Mouse (Mus musculus): ENCODE data around the gene Rapgef2. TPM values are rescaled to one million over a fixed set of nuclear protein-coding genes. Genes with fewer than 3 reads are reported as not detected.
A peak's percentile ranks its signal among the peaks of the same experiment; 100 is the strongest.

The Rapgef2 gene
- total RNA-seq, 2 experiments from 2014 or later: 5.4 to 11.2 TPM

DNA sequence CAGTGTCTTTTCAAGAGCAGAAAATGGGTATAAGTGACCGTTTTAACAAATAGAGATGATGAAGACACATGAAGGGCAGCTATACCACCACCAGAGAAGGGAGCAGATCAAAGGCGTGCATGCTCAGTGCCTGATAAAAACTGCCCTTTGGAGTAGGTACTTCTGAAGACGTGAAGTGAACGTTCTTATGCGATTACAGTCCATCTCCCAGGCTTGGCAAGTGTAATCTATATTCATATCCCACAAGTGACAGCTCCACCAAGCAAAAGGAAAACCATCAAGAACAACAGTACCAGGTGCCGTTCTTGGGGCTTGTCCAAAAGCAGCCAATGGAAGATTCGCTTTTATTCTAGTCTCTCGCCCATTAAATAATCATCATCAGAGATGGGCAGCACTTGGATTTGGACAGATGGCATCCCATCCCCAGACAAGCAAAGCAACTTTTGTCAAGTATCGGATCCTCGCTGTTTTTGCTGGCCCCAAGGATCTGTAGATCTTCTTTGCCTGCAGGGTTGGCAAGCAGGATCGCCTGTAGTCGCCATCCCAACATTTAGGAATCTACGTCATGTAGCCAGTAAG, 1.1 kb downstream of the Rapgef2 start:
- ATAC-seq (replicated peaks; ENCODE audit: low FRiP score, low TSS enrichment, poor library complexity, severe bottlenecking): no peak

DNA sequence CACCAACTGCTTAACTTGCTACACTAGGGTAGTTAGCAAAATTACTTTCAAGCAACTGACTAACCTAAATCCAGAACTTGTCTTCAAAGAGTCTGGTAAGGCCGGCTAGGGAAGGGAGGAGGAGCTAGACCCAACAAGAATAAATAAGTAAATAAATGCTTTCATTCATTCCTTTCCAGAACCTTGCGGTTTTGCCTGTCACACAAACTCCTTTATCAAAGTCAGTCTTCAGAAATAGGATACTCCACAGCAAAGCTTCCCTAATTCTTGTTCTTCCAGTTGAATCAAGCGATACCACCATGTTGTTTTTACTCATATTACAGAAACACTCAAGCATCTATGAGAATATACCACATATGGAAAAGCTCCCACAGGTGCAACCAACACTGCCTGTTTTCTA, 2.3 kb downstream of the Rapgef2 start:
- no peak for ATAC-seq (replicated peaks; ENCODE audit: low FRiP score, low TSS enrichment, poor library complexity, severe bottlenecking)

DNA sequence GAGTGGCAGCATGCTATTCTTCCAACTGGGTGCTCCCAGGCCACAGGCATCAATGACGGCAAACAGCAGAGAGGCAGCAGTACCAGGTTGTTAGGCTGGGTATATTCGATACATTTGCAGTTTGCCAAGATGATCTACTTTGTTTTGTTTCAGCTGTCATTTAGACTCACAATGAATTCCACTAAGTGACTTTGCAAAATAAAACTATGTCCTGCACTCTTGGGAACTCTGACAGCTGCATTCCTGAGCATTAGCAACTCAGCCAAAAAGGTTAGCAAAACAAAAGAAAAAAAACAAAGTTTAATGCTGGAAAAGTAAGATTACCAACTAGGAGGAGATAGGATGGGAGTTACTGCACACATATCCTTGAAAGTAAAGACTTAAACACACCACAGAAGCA, 3.3 kb downstream of the Rapgef2 start:
- no peak for ATAC-seq (replicated peaks; ENCODE audit: low FRiP score, low TSS enrichment, poor library complexity, severe bottlenecking)

DNA sequence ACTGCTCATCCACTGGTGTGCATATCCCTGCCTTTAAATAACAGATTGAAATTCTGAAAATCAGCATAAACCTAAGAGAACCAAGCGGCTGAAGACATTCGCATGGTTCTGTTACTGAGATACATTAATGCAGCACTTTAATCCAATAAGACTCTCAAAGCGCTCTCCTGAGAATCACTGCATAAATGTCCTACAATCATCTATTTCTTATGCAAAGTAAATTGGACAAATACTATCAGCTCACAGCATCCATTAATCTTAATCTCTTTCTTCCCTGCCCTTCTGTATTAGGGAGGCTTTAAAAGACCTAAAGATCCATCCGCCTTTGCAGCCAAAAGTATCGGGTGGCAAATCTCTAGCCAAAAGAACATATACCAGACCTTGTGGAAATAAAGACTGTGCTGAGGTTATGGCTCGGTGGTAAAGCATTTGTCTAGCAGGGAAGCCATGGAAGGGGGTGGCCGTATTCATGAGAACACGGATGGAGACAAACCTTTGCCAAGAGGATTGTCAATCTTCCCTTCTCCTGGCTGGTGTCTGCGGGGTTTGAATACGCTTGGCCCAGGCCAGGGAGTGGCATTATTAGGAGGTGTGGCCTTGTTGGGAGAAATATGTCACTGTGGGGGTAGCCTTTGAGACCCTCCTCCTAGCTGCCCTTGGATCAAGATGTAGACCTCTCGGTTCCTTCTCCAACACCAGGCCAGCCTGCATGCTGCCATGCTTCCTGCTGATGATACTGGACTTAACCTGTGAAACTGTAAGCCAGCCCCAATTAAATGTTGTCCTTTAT, 10.3 kb downstream of the Rapgef2 start:
- ATAC-seq (replicated peaks; ENCODE audit: low FRiP score, low TSS enrichment, poor library complexity, severe bottlenecking): no peak

DNA sequence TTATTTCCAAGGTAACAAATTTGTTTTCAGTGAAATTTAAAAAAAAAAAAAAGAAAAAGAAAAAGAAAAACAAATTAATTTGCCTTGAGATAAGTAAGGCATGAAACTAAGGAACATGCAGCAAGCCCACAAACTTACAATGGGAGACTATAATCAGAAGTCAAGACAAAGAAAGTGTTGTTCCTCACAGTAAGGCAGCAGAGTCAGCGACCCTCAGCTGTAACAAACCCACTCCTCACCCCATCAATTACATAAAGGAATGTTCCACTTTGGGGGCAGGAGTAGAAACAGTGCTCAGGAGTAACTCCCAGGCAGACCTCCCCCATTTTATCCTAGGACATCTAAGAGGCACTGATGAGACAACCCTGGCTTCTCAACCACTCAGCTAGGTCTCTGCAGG, 13.0 kb downstream of the Rapgef2 start:
- no peak for ATAC-seq (replicated peaks; ENCODE audit: low FRiP score, low TSS enrichment, poor library complexity, severe bottlenecking)

DNA sequence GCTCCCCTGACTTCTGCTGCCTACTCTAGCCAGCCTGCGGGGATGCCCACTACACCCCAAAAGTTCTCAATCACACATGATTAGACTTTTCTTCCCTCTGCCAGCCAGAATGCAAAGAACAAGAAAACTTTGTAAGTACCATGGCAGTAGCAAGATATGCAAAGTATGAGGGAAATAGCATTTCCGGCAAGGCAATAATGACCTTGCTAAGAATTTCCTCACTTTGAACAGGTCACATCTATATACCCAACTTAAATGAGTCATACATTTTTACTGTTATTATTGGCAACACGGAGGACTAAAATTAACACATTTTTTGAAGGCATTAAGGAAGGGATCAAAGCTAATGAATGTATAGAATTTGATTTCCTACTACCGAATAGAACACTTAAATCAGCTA, 13.4 kb downstream of the Rapgef2 start:
- ATAC-seq (replicated peaks; ENCODE audit: low FRiP score, low TSS enrichment, poor library complexity, severe bottlenecking): no peak

DNA sequence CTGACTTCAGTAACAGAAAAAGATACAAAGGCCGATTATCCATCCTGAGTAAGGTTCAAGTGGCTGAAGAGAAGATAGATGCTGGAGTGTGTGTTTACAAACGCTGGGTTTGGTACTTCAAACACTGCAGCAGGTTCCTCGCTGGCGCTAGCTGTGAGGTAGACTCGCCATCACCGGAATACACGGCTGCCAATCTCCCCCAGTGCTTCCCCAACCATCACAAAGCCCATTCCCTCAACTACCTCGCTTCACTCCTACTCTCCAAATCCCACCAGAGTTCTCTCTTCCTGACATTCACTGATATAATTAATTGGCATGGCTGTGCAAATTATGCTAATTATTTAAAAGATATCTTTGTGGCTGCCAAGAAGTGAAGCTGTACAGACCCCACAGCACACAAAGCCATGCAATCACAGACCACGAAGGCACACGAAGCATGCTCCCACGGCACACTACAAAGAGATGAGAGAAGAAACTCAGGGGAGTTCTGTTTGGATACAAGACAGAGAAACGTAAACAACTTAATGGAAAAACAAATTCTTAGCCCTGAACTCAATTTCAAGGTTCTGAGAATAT, 15.2 kb downstream of the Rapgef2 start:
- no peak for ATAC-seq (replicated peaks; ENCODE audit: low FRiP score, low TSS enrichment, poor library complexity, severe bottlenecking)

DNA sequence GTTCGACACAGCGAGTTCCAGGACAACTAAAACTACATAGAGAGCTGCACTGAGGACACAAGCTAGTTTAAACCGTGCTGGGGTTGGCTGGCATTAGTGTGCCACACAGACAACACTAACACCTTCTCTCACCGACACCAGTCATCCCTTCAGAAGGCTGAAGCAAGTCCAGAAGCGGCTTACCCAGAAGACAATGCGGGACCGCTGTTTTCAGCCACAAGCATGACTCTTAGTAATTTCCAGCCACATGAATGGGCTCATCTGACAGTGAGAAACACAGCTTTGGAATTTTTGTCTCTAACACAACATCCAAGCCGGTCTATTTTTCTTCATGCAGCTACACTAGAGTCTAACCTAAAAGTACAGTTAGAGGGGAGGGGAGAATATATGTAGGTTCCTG, 16.4 kb downstream of the Rapgef2 start:
- no peak for ATAC-seq (replicated peaks; ENCODE audit: low FRiP score, low TSS enrichment, poor library complexity, severe bottlenecking)

DNA sequence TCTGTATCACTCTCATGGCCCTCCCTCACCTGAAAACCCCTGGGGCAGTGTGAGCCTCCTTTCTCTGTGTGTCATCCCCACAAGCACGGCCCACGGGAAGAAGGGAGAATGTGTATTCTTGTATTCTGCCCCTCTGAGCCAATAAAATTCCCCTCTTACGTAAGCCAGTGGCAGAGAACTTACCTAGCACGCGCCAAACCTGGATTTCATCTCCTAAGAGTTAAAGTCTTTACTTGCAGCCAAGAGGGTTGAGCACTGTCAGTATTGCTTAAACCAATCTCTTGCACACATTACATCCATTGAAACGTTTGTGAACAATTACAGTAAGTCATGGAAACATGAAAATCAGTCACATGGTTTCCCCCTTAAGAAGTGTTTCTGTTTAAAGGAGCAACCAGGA, 19.3 kb downstream of the Rapgef2 start:
- no peak for ATAC-seq (replicated peaks; ENCODE audit: low FRiP score, low TSS enrichment, poor library complexity, severe bottlenecking)

DNA sequence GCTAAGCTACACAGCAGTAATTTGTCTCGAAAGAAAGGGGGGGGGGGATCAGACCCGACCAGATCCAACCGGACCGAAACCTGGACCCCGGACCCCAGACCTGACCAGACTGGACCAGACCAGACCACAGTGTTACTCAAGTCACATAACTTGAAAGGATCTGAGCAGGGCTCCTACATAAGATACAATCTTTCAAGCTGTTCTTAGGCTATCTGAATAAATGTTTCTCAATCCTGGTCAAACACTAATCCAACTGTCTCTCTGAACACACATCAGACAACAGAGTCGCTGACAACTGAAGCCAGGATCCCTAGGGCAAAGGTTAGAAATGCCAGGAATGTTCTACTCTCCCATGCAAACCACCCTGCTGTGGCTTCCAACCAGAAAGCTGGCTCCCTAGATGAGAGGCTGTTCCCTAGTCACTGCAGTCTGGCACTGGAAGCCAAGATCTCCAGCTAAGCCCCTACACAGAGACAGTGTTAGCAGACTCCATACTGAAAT, 24.5 kb downstream of the Rapgef2 start:
- ATAC-seq (replicated peaks; ENCODE audit: low FRiP score, low TSS enrichment, poor library complexity, severe bottlenecking): no peak

DNA sequence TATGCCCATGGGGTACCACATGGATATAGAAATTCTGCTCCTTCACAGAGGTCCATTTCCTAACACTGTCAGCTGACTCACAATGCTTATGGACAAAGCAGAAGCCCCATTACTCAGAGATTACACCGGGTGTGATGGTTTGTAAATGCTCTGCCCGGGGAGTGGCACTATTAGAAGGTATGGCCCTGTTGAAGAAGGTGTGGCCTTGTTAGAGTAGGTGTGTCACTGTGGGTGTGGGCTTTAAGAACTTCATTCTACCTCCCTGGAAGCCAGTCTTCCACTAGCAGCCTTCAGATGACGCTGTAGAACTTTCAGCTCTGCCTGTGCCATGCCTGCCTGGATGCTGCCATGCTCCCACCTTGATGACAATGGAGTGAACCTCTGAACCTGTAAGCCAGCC, 32.3 kb downstream of the Rapgef2 start:
- no peak for ATAC-seq (replicated peaks; ENCODE audit: low FRiP score, low TSS enrichment, poor library complexity, severe bottlenecking)

DNA sequence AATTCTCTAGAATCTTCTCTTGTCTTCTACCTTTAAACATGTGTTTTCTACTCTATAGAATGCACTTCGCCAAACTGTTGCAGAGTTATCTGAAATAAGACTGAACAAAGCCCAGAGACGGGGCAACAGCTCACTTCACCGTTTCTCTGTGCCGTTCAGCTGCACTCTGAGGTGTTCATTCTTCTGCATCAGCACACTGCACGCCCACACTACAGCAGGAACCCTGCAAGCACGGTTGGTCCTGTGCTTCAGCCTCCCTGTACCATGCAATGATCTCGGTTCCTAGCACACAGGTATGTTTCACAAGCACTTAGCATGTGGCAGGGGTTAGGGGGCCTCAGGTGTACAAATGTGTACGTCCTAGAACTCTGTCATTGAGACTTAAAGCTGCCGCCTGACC, 32.9 kb downstream of the Rapgef2 start:
- ATAC-seq (replicated peaks; ENCODE audit: low FRiP score, low TSS enrichment, poor library complexity, severe bottlenecking): peak; percentile 37; the same call in 1 of the 2 replicates

DNA sequence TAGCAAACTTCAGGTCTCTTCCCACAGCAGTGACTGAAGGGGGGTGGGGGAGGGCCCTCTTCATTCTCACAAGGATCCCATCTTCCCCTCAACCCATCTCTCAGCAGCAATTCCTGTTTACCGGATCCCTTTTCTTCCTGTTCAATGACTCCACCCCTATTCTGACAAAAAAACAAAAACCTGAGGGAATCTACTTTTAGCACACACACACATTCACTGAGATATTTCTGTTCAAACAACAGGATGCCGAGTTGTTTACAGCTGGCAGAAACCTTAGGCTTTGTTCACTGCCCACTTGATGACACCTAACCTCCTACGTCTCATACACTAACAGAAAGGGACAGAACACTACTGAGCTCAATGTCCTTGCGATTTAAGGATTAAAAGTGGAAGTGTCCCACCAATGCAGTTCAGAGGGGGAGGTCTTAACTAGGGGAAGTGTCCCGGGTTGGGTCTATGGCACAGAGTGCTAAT, 33.4 kb downstream of the Rapgef2 start:
- ATAC-seq (replicated peaks; ENCODE audit: low FRiP score, low TSS enrichment, poor library complexity, severe bottlenecking): peak; percentile 30; the same call in 1 of the 2 replicates

DNA sequence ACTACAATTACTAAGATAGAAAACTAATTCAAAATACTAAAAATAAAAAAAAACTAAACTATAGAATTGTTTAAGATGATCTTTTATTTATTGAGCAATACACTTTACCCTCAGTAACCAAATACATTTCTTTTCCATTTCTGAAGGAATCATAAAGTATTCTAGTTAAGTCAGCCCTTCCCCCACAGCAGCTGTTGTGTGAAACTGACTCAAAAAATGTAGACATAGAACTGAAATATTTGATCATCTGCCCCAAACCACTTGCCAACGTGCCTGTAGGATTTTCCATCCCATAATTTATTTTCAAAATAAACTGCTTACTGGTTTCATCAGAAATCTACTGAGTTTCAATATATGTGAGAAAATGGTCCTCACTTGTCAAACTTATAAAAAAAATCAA, 36.4 kb downstream of the Rapgef2 start:
- ATAC-seq (replicated peaks; ENCODE audit: low FRiP score, low TSS enrichment, poor library complexity, severe bottlenecking): no peak

DNA sequence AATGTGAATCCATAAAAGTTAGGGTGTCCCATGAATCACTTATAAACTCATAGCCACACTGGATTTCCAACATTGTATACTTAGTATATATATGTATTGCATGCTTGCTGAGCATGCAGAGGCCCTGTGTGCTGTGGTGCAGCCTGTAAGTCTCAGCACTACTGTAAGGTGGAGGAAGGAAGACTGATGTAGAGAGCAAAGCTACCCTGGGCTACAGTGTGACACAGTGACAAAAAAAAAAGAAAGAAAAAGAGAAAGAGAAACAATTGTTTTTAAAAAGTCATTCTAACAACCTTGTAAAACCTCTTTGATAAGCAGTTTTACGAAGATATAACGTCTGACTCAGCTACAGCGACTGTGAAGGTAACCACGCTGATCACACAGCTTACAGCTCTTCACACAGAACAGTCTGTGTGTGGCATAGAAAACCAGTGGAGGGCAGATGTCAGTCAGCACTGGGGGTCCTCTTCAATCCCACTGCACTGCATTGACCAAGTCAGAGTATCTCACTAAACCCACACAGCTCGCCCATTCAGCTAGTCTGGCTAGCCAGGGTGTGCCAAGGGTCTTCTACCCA, 37.6 kb downstream of the Rapgef2 start:
- ATAC-seq (replicated peaks; ENCODE audit: low FRiP score, low TSS enrichment, poor library complexity, severe bottlenecking): no peak

DNA sequence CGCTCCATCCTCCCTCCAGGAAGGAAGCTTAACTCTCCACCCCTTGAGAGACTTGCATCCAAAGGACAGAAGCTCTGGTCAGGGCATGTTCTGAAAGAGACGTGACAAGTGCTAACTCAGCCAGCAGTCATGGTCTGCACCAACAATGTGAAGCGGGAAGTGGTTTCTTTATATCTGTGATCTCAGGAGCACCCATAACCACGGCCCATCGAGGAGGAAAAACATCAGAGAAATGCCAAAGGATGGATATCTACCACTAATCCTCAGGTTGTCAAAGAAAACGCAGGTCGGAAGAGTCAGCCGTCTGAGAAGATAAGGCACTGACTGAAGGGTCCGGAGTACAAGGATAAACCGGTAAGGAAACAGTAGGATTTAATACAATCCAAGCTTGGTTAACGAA, 38.1 kb downstream of the Rapgef2 start:
- ATAC-seq (replicated peaks; ENCODE audit: low FRiP score, low TSS enrichment, poor library complexity, severe bottlenecking): peak; percentile 55

DNA sequence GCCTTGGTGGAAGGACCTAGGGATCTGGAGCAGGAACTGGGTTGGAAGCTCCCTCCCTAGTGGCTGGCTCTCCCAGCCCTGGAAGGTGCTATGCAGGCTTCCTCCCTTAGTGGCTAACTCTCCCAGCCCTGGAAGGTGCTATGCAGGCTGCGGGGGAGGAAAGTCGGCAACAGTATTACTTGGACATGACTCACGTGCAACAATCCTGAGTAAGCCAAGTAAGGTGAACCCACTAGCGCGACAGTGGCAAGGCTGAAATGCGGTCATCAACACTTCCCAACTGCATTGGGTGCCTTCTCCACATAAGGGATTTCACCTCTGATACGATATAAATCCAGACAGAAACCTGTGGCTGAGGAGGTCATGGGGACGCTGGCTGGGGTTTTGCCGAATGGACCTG, 42.0 kb downstream of the Rapgef2 start:
- no peak for ATAC-seq (replicated peaks; ENCODE audit: low FRiP score, low TSS enrichment, poor library complexity, severe bottlenecking)

DNA sequence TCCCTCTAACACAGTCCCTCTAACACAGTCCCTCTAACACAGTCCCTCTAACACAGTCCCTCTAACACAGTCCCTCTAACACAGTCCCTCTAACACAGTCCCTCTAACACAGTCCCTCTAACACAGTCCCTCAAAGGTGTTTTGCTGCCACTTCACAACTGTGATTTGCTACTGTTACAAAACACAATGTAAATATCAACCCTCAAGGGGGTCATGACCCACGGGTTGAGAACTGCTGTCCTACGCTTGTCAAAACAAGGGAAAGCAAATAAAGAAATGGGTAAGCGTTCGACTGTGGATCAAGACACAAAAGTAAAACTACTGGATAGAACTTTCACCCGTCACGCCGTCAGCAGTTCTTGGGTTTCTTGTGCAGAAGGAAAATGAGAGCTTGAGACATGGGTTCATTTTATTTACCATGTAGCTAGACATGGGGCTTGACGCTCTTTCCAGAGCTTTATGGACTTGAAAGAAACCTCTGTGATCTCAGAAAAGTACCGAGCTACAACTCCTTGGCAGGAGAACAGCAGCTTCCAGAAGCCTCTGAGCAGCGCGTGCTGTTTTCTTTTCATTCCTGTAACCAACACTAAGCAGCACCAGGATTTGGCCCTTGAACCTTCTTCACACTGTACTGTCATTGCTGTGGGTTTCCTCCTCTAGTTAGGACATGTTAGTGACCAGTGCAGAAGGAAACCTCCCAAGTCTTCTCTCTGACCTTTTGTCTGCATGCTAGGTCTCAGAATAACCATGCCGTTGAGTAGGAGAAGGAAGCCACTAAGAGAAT, 43.2 kb downstream of the Rapgef2 start:
- ATAC-seq (replicated peaks; ENCODE audit: low FRiP score, low TSS enrichment, poor library complexity, severe bottlenecking): no peak

DNA sequence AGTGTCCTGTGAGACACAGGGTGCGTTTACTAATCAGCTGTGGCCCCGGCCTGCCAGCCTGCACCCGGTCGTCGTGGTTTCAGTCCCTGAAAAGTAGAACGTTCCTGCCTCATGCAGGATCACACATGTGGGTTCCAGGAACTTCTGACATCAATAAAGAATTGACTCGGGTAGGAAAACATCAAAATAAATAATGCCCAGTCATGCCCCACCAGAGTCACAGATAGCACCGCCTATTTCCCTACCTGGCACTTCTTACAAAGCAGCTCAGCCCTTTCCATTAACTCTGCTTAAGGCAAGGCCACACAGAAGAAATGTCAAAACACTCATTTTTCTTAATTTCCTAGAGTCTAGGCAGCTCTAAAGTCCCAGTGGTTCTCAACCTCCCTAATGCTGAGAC, 44.0 kb downstream of the Rapgef2 start:
- no peak for ATAC-seq (replicated peaks; ENCODE audit: low FRiP score, low TSS enrichment, poor library complexity, severe bottlenecking)

DNA sequence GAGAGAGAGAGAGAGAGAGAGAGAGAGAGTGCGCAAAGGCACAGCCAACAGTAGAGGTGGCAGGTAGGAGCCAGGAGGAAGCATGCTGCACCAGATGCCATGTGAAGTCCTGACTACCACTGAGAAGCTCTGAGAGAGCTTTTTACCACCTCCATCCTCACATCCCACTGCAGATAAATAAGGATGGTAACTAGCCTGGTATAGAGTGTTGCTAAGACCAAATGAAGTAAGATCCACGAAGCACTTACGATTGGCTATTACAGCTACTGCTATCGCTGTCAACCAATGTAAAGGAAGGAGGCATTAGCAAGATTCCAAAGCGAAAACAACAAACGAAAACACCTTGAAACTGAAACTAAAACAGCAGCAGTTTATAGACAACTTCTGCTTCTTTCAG, 47.3 kb downstream of the Rapgef2 start:
- ATAC-seq (replicated peaks; ENCODE audit: low FRiP score, low TSS enrichment, poor library complexity, severe bottlenecking): peak; percentile 62
